Mouse (Mus musculus) midbrain, embryonic 16.5 days (tissue): ENCODE data around the gene Klk13. TPM values are rescaled to one million over a fixed set of nuclear protein-coding genes. Genes with fewer than 3 reads are reported as not detected.

Source experiments
- ATAC-seq: fragments of 200-750 bp; cut with Nextera tagmentation; 2 replicates; pipeline ENCODE4 v1.8.0; 2017; ENCODE audit warnings: moderate TSS enrichment
- H3K27ac ChIP-seq: fragments of 300-500 bp; sonication (generic); 2 replicates; pipeline ENCODE4 v1.5.1; 2014; ENCODE audit warnings: mild to moderate bottlenecking, low read length, mixed read lengths
- H3K27me3 ChIP-seq: fragments of 300-500 bp; sonication (generic); 2 replicates; pipeline ENCODE4 v1.6.1; 2014; ENCODE audit warnings: low read depth, low read length, mixed read lengths; ENCODE audit not compliant: control insufficient read depth, insufficient read depth
- H3K36me3 ChIP-seq: fragments of 300-500 bp; sonication (generic); 2 replicates; pipeline ENCODE4 v1.6.1; 2014; ENCODE audit warnings: mild to moderate bottlenecking, low read length, moderate library complexity, mixed read lengths; ENCODE audit not compliant: control insufficient read depth, insufficient read depth
- H3K4me1 ChIP-seq: fragments of 300-500 bp; sonication (generic); 2 replicates; pipeline ENCODE4 v1.6.1; 2014; ENCODE audit warnings: mild to moderate bottlenecking, low read length, mixed read lengths; ENCODE audit not compliant: control insufficient read depth, insufficient read depth
- H3K4me2 ChIP-seq: fragments of 300-500 bp; sonication (generic); 2 replicates; pipeline ENCODE4 v1.6.1; 2014; ENCODE audit warnings: mild to moderate bottlenecking, low read length, mixed read lengths
- H3K4me3 ChIP-seq: fragments of 300-500 bp; sonication (generic); 2 replicates; pipeline ENCODE4 v1.5.1; 2014; ENCODE audit warnings: low read depth, mild to moderate bottlenecking, low read length, moderate library complexity, mixed read lengths
- H3K9ac ChIP-seq: fragments of 300-500 bp; sonication (generic); 2 replicates; pipeline ENCODE4 v1.6.1; 2014; ENCODE audit warnings: low read depth, low read length, mixed read lengths
- H3K9me3 ChIP-seq: fragments of 300-500 bp; sonication (generic); replicated peaks from 2 replicates; pipeline ENCODE4 v1.6.1; 2014; ENCODE audit warnings: mild to moderate bottlenecking, low read length, mixed read lengths; ENCODE audit not compliant: control insufficient read depth, poor library complexity, severe bottlenecking
- WGBS: fragments of 180-500 bp; shearing (Covaris S2); extraction: QIAGEN DNeasy Blood & Tissue Kit; methylation state at CpG from one replicate; pipeline ENCODE4 v1.1.7; 2014; 5-methylcytosine and 5-hydroxymethylcytosine counted together
- polyA plus RNA-seq: library from polyadenylated mRNA; unstranded; fragments of >200 nt; fragmentation: Nextera tagmentation; extraction: Ambion mirVana; gene quantifications from 2 replicates; pipeline ENCODE4 v1.2.1, GENCODE M21; 2015

The Klk13 gene
- polyA plus RNA-seq, 1 experiment from 2014 or later = 0.20 TPM

- 58% methylated on average over 6 of the region's 7 CpGs for WGBS
These were observed 63.1 kb downstream of the Klk13 start for GRCm38 (mm10) chr7:43775311-43776057.

GRCm38 (mm10) chr7:43776506-43776905 lies 64.1 kb downstream of the Klk13 start:
- WGBS = 90% methylated on average over 5 of the region's 5 CpGs
- ATAC-seq = no peak
- H3K27ac ChIP-seq = no peak overlapping the region
- no peaks in the 10 kb centered on the region for H3K27me3 ChIP-seq
- H3K4me1 ChIP-seq = no peaks in the 10 kb centered on the region
- no peaks in the 10 kb centered on the region for H3K36me3 ChIP-seq
- no peak overlapping the region for H3K4me3 ChIP-seq
- no peak overlapping the region for H3K9ac ChIP-seq
- H3K9me3 ChIP-seq = no peaks in the 10 kb centered on the region
- no peak overlapping the region for H3K4me2 ChIP-seq

More at GRCm38 (mm10) chr7:43775311-43776057, 63.1 kb downstream of the Klk13 start:
- no peak overlapping the region for H3K9ac ChIP-seq
- no peaks in the 10 kb centered on the region for H3K36me3 ChIP-seq
- H3K27me3 ChIP-seq = no peaks in the 10 kb centered on the region
- no peak for ATAC-seq
- no peaks in the 10 kb centered on the region for H3K4me1 ChIP-seq
- H3K4me3 ChIP-seq = no peak overlapping the region
- no peak overlapping the region for H3K27ac ChIP-seq
- no peaks in the 10 kb centered on the region for H3K9me3 ChIP-seq
- H3K4me2 ChIP-seq = no peak overlapping the region

Other genes with a start within 250 kb of the Klk13 start
- 15.5 and 15.7 TPM in 2 replicates for gene Vsig10l, start 249.4 kb upstream of the Klk13 start, polyA plus RNA-seq
- 7.1 and 7.7 TPM in 2 replicates for gene Iglon5, start 222.5 kb upstream of the Klk13 start, polyA plus RNA-seq
- not detected in 2 replicates for gene 4931406B18Rik, start 206.6 kb upstream of the Klk13 start, polyA plus RNA-seq
- 0.67 and 1.4 TPM in 2 replicates for gene Cd33, start 168.1 kb upstream of the Klk13 start, polyA plus RNA-seq
- 9.1 and 9.9 TPM in 2 replicates for gene Zfp658, start 150.3 kb upstream of the Klk13 start, polyA plus RNA-seq
- gene Zfp719, start 133.0 kb upstream of the Klk13 start, polyA plus RNA-seq = 15.6 and 17.1 TPM in 2 replicates
- 0.40 and 0.55 TPM in 2 replicates for gene Zfp819, start 105.4 kb upstream of the Klk13 start, polyA plus RNA-seq
- gene Ceacam18, start 77.9 kb upstream of the Klk13 start, polyA plus RNA-seq = 0.10 and 0.21 TPM in 2 replicates
- gene Siglece, start 52.4 kb upstream of the Klk13 start, polyA plus RNA-seq = 0.16 and 0.32 TPM in 2 replicates
- gene Ctu1, start 40.6 kb upstream of the Klk13 start, polyA plus RNA-seq = 26.4 and 27.8 TPM in 2 replicates
- not detected in 2 replicates for gene Klk14, start 22.1 kb upstream of the Klk13 start, polyA plus RNA-seq
- gene Klk12, start 56.3 kb downstream of the Klk13 start, polyA plus RNA-seq = not detected in 2 replicates
- gene Klk11, start 62.0 kb downstream of the Klk13 start, polyA plus RNA-seq = 0.21 TPM in 1 of 2 replicates, not detected in the other
- gene Klk10, start 68.5 kb downstream of the Klk13 start, polyA plus RNA-seq = 0.13 and 0.25 TPM in 2 replicates
- 0.13 TPM in 1 of 2 replicates, not detected in the other for gene Klk9, start 79.3 kb downstream of the Klk13 start, polyA plus RNA-seq
- 5.7 and 8.6 TPM in 2 replicates for gene Klk8, start 85.0 kb downstream of the Klk13 start, polyA plus RNA-seq
- gene Klk7, start 98.7 kb downstream of the Klk13 start, polyA plus RNA-seq = not detected in 2 replicates
- gene Klk6, start 111.9 kb downstream of the Klk13 start, polyA plus RNA-seq = not detected in 2 replicates
- not detected in 2 replicates for gene Klk5, start 129.4 kb downstream of the Klk13 start, polyA plus RNA-seq
- gene Klk4, start 168.6 kb downstream of the Klk13 start, polyA plus RNA-seq = 0.39 TPM in 1 of 2 replicates, not detected in the other
- gene Klk15, start 221.2 kb downstream of the Klk13 start, polyA plus RNA-seq = not detected in 2 replicates
- not detected in 2 replicates for gene Klk1b8, start 238.1 kb downstream of the Klk13 start, polyA plus RNA-seq